Mouse (Mus musculus) neural tube, embryonic 14.5 days (tissue): ENCODE measurements around the gene Nos2. TPM values are rescaled to one million over a fixed set of nuclear protein-coding genes. Genes with fewer than 3 reads are reported as not detected.
"Not testable (repeated sequence)": the region's sequence is repeated elsewhere in the genome, so short reads cannot be mapped to it uniquely, and the experiment has no call there.

Source experiments
- ATAC-seq: fragments of 200-750 bp; cut with Nextera tagmentation; 2 replicates; pipeline ENCODE4 v1.8.0; 2017; ENCODE audit warnings: low read depth, mild to moderate bottlenecking, moderate TSS enrichment, moderate library complexity
- H3K27ac ChIP-seq: fragments of 300-500 bp; sonication (generic); 2 replicates; pipeline ENCODE4 v1.5.1; 2014; ENCODE audit warnings: low read depth, mild to moderate bottlenecking, control low read depth, low read length, moderate library complexity, mixed read lengths
- H3K27me3 ChIP-seq: fragments of 300-500 bp; sonication (generic); 2 replicates; pipeline ENCODE4 v1.6.1; 2014; ENCODE audit warnings: low read length; ENCODE audit not compliant: control insufficient read depth, insufficient read depth
- H3K36me3 ChIP-seq: fragments of 300-500 bp; sonication (generic); 2 replicates; pipeline ENCODE4 v1.6.1; 2014; ENCODE audit warnings: low read length, mixed read lengths; ENCODE audit not compliant: control insufficient read depth, insufficient read depth
- H3K4me1 ChIP-seq: fragments of 300-500 bp; sonication (generic); 2 replicates; pipeline ENCODE4 v1.6.1; 2014; ENCODE audit warnings: low read length; ENCODE audit not compliant: control insufficient read depth, insufficient read depth
- H3K4me2 ChIP-seq: fragments of 300-500 bp; sonication (generic); 2 replicates; pipeline ENCODE4 v1.6.1; 2014; ENCODE audit warnings: mild to moderate bottlenecking, low read depth, low read length, control low read depth
- H3K4me3 ChIP-seq: fragments of 300-500 bp; sonication (generic); 2 replicates; pipeline ENCODE4 v1.5.1; 2014; ENCODE audit warnings: low read depth, low read length, control low read depth, mixed read lengths
- H3K9ac ChIP-seq: fragments of 300-500 bp; sonication (generic); replicated peaks from 2 replicates; pipeline ENCODE4 v1.6.1; 2014; ENCODE audit warnings: low read depth, mild to moderate bottlenecking, control low read depth, low read length, mixed read lengths
- H3K9me3 ChIP-seq: fragments of 300-500 bp; sonication (generic); 2 replicates; pipeline ENCODE4 v1.6.1; 2016; ENCODE audit warnings: low read length; ENCODE audit not compliant: control insufficient read depth
- WGBS: fragments of 180-500 bp; shearing (Covaris S2); extraction: QIAGEN DNeasy Blood & Tissue Kit; methylation state at CpG from one replicate; pipeline ENCODE4 v1.1.7; 2014; 5-methylcytosine and 5-hydroxymethylcytosine counted together
- polyA plus RNA-seq: library from polyadenylated mRNA; unstranded; fragments of >200 nt; fragmentation: Nextera tagmentation; extraction: Ambion mirVana; gene quantifications from 2 replicates; pipeline ENCODE4 v1.2.1, GENCODE M21; 2014

Nos2 gene
- polyA plus RNA-seq, 1 experiment from 2014 or later: 0.35 TPM

DNA sequence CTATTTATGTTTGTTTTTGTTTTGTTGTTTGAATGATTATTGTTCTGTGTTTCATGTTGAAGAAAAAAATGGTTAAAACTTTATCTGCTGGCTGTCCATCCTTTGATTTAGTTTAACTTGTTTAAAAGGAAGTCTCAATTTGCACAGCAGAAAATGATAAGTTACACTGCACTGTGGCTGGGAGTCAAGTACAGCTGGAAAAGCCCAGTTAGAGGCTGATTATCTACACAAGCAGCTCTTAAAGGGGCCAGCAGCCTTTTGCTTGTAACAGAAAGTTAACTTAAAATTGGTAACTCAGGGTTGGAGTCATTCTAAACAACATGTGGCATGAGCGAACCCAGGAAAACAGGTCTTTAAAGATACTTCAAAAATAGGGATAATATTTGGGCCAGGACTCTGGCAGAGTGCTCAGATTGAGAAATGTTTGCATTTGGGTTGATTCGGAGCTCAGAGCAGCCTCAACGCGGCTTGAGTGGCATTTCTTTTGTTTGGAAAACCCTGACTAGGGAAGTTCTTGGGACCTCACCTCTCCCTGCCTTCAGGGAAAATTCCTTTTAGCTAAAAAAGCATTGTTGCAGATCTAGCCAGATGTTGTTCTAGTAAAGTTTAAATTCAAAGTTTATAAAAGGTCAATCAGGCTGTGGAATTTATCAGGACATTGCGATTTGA, 70.4 kb downstream of the Nos2 start:
- not testable (repeated sequence) for H3K36me3 ChIP-seq, ATAC-seq, H3K4me1 ChIP-seq, H3K4me2 ChIP-seq, H3K4me3 ChIP-seq, H3K27me3 ChIP-seq, H3K9me3 ChIP-seq, H3K27ac ChIP-seq, H3K9ac ChIP-seq
- 87% methylated on average over 5 of the region's 5 CpGs for WGBS

DNA sequence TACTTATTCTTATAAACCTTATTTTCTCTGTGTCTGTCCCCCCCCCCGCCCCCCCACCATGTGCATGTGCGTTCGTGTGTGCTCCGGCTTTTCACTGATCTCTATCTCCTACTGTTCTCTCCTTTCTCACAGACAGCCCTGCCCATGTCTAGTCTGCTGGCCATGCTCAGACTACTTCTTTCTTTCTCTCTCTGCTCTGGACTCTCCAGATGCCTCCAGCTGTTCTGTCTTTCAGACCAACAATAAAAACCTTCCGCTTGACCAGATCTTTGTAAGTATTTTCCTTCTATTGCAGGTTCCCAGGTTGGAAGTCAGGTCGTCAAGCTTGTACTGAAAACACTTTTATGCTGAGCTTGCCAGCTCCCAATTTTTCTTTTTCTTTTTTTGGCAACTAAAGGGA, 78.5 kb downstream of the Nos2 start:
- Histone ChIP-seq H3K4me1 (no peaks in the 10 kb centered on the region), H3K9ac (no peak overlapping the region), H3K27me3 (no peaks in the 10 kb centered on the region), H3K36me3 (no peaks in the 10 kb centered on the region), H3K27ac (no peak overlapping the region), H3K4me3 (no peak overlapping the region), H3K9me3 (no peaks in the 10 kb centered on the region), H3K4me2 (no peak overlapping the region)
- no peak for ATAC-seq
- 41% methylated on average over 6 of the region's 6 CpGs for WGBS

DNA sequence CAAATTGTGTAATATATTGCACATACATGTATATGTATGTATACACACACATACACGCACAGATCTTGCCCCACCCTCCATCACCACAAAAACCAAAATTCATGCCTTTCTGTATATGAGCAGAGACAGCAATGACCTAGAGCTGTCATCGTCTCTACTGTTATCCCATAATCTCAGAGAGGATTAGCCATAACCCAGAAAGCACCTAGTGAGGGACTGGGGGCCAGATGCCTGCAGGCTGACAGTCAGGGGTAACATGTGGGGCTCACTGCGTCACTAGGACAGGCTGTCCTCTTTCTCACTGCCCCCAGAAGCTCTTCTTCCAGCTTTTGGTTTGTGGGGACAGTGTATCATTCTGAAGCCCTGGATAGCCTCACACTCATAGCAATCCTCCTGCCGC, 81.3 kb downstream of the Nos2 start:
- ATAC-seq: no peak
- H3K4me3 ChIP-seq: no peak overlapping the region
- no peak overlapping the region for H3K4me2 ChIP-seq
- H3K27ac ChIP-seq: no peak overlapping the region
- no peaks in the 10 kb centered on the region for H3K9me3 ChIP-seq
- H3K9ac ChIP-seq: no peak overlapping the region
- H3K36me3 ChIP-seq: no peaks in the 10 kb centered on the region
- no peaks in the 10 kb centered on the region for H3K27me3 ChIP-seq
- WGBS: 95% methylated on average over 4 of the region's 4 CpGs
- no peaks in the 10 kb centered on the region for H3K4me1 ChIP-seq

DNA sequence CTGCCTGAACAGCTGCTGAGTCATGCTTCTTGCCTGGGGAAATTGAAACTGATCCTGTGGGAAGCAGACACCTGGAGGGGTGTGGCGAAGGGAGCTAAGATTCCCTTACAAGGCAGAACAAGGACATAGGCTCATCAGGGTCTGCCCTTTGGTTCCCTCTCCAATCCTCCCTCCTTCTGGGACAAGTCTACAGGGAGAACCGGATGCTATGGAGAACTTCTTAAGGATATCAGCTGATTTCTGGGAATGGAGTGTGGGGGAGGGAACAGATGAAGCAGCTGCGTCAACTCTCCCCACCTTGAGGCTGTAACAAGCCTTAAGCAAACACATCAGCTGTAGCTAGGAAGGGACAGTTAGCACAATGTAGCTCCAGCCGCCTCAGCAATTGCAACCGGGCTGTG, 82.0 kb downstream of the Nos2 start:
- H3K4me2 ChIP-seq: no peak overlapping the region
- no peaks in the 10 kb centered on the region for H3K4me1 ChIP-seq
- ATAC-seq: no peak
- 79% methylated on average over 5 of the region's 5 CpGs for WGBS
- H3K9me3 ChIP-seq: no peaks in the 10 kb centered on the region
- H3K27me3 ChIP-seq: no peaks in the 10 kb centered on the region
- H3K9ac ChIP-seq: no peak overlapping the region
- H3K27ac ChIP-seq: 0 out of 2 replicates have a peak overlapping the region, but pooled peaks have one; percentile 40
- no peaks in the 10 kb centered on the region for H3K36me3 ChIP-seq
- H3K4me3 ChIP-seq: no peak overlapping the region

DNA sequence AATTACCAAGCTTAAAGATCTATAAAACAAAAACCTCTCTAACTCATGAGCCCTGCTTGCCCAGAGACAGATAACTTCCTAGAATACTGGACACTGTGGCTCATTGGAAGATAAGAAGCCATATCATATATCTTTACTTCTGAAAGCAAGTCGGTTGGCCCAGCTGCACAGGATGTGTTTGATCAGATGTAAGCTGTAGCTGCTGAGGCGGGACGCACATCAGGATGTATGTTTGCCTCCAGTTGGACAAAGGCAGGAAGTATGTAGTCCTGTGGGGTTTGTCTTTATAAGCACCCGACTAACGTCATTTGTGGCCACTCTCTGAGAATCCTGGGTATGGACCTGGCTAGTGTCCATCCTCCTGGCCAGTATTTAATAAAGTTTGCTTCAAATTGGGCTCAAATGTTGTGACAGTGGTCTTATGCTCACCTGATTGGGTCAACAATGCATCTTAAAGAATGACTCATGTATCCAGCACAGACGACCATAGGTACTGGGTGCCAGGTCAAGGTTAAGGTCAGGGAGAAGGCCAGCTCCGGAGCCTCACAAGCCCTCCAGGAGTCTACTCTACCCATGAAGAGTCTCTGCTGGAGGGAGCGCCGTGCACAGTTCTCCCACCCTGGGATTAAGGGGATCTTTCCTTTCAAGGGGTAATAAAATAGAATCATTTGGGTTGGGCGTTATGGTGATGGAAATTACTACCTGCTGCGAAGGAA, 82.6 kb downstream of the Nos2 start:
- no peak overlapping the region for H3K4me2 ChIP-seq
- no peaks in the 10 kb centered on the region for H3K9me3 ChIP-seq
- H3K4me1 ChIP-seq: no peaks in the 10 kb centered on the region
- H3K9ac ChIP-seq: no peak overlapping the region
- H3K27ac ChIP-seq: no peak overlapping the region
- ATAC-seq: no peak
- WGBS: 70% methylated on average over 11 of the region's 11 CpGs
- H3K36me3 ChIP-seq: no peaks in the 10 kb centered on the region
- H3K27me3 ChIP-seq: no peaks in the 10 kb centered on the region
- H3K4me3 ChIP-seq: no peak overlapping the region

GRCm38 (mm10) chr11:79003769-79004638, 83.4 kb downstream of the Nos2 start:
- no peaks in the 10 kb centered on the region for H3K9me3 ChIP-seq
- 82% methylated on average over 10 of the region's 10 CpGs for WGBS
- no peak for ATAC-seq

DNA sequence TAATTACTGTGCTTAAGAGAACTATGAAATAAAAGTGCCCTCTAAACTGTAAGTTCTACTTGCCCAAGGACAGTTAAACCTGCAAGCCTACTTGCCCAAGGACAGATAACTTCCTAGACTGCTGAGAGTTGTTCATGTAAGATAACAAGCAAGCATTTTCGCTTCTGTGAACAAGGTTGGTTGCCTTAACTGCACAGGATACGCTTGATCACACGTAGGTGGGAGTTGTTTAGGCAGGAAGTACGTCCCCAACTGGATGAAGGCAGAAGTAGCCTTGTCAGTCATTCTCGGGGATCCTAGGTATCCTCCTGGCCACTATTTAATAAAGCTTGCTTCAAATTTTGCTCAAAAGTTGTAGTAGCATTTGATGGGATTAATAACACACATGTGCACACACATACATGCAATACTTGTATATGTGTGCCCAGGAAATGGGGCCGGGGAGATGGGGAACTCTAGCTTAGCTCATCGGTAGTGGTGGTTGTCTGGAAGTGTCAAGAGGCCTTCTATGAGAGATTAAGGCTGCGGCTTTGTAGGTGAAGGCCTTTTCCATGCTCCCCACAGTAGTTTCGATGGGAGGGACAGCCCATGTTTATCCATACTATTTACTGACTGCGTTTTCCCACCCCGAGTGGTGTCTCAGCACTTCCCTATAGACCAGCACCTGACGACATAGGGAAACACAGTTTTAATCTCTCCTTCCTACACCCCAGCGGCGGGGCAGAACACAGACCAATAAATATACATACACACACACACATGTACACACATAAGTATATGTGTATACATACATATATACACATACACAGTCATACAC, 85.2 kb downstream of the Nos2 start:
- no peaks in the 10 kb centered on the region for H3K36me3 ChIP-seq
- H3K27ac ChIP-seq: no peak overlapping the region
- 90% methylated on average over 14 of the region's 14 CpGs for WGBS
- no peak overlapping the region for H3K4me3 ChIP-seq
- H3K4me2 ChIP-seq: no peak overlapping the region
- no peak for ATAC-seq
- no peaks in the 10 kb centered on the region for H3K4me1 ChIP-seq
- H3K9me3 ChIP-seq: no peaks in the 10 kb centered on the region
- H3K27me3 ChIP-seq: no peaks in the 10 kb centered on the region
- H3K9ac ChIP-seq: no peak overlapping the region

More at GRCm38 (mm10) chr11:79003769-79004638, 83.4 kb downstream of the Nos2 start:
- Histone ChIP-seq H3K27me3 (no peaks in the 10 kb centered on the region), H3K4me2 (no peak overlapping the region), H3K27ac (no peak overlapping the region), H3K36me3 (no peaks in the 10 kb centered on the region), H3K9ac (no peak overlapping the region), H3K4me3 (no peak overlapping the region), H3K4me1 (no peaks in the 10 kb centered on the region)

DNA sequence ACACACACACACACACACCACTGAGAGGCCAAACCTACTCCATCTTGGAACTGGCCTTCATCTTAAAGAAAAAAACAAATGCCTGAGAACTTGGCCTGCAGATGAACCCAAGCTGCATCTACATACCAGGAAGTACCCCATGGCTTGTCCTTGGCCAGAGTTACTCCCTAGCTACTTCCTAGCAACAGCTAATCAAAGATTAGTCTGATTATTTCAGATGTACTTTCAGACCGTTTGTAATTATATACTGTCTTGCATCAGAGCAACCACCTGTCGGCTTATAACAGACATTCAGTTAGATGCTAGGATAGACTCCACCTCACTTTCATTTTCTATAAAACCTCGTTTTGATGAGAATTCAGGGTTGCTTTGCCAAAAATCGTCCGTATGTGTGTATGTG, 85.8 kb downstream of the Nos2 start:
- Histone ChIP-seq H3K4me2 (no peak overlapping the region), H3K9me3 (no peaks in the 10 kb centered on the region), H3K27ac (no peak overlapping the region), H3K27me3 (no peaks in the 10 kb centered on the region), H3K9ac (no peak overlapping the region), H3K36me3 (no peaks in the 10 kb centered on the region), H3K4me3 (no peak overlapping the region), H3K4me1 (no peaks in the 10 kb centered on the region)
- WGBS: 73% methylated on average over 5 of the region's 5 CpGs
- no peak for ATAC-seq
